Mouse (Mus musculus) neutrophil, adult 59 days (primary cell): Measurements from ENCODE around the gene Alox12b. TPM values are rescaled to one million over a fixed set of nuclear protein-coding genes. Genes with fewer than 3 reads are reported as not detected.

Experiments
- total RNA-seq, 2 experiments: library from RNA; stranded (reverse); gene quantifications; 1 replicate in 1 of 2; 2 replicates in 1 of 2; pipeline ENCODE4 v1.2.4; 2023

Gene Alox12b
- total RNA-seq, result not detected

DNA sequence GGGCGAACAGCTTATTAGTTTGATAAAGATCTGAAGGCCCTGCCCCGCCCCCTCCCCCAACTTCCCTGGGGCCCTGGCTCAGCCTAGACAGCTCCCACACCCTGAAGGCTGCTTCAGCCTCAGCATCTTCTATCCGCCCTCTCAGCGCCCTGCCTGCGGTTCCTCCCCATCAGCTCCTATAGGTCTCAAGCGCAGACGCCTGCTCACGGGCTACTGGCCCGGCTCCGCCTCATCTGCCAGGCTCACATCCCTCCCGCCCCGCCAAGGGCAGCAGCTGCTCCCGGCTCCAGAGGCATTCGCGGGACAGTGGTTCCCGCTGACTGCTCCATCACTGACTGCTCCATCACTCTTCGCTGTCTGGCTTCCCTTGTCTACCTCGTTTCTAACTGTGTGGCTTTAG lies at the start of gene Alox12b:
Alox12b (plus strand) TSS at position 190 of the 400 bp plus-strand sequence.

DNA sequence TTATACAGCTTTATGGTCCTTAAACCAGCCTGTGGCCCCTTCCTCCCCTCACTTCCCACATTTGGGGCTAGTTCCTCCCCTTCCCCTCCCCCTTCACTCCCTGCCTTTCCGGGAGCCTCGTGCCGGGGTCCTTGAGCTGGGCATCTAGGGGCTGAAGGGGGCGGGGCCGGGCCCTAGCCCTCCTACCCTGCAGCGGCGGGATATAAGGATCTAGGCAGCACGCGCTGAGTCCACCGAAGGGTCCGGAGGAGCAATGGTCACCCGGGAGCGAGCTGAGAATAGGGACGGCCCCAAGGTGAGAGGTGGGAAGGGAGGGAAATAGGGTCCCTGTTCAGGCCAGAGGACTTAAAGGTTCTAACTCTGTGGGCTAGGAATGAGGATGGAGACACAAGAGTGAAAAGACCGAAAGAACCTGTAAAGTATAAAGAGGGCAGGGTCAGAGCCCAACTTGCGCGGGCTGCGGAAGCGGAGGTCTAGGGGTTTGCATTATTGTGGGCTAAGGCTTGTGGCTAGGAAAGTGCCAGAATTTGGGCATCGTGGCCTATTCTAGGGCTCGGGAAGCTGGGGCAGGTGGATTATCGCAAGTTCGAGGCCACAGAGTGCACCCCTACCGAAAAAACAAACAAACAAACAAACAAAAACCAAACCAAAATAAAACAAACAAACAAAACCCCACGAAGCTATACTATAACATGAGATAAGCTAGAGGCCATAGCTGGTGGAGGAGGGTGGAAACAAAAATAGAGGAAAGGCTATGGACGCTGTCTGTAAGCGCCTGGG lies 36.4 kb upstream of the Alox12b start, which contains the start of gene Hes7:
Hes7 (plus strand) TSS at position 184 of the 780 bp plus-strand sequence.

DNA sequence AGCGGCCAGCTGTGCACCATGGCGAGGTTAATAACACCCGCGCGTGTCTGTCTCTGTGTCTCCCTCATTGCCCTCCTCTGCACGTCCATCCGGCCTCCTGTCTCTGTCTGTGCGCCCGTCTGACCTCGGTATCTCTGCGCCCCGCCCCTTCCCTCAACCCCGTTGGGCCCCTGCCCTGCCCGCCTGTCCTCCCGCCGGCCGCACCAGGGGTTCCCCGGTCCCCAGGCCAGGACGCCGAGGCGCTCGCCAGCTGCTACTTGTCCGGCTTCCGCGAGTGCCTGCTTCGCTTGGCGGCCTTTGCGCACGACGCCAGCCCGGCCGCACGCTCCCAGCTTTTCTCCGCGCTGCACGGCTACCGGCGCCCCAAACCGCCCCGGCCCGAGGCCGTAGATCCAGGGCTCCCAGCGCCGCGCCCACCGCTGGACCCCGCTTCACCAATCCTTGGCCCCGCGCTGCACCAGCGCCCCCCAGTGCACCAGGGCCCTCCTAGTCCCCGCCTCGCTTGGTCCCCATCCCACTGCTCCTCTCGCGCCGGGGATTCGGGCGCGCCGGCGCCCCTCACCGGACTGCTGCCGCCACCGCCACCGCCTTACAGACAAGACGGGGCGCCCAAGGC lies 34.3 kb upstream of the Alox12b start, which contains the start of gene 9130213A22Rik:
9130213A22Rik (minus strand) TSS at position 254 of the 616 bp plus-strand sequence.

DNA sequence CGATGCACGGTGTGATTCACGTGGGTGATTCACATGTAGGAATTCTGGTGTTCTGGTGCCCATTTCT lies 31.1 kb upstream of the Alox12b start, which contains the start of gene Aloxe3:
Aloxe3 (plus strand) TSS at position 45 of the 67 bp plus-strand sequence.

DNA sequence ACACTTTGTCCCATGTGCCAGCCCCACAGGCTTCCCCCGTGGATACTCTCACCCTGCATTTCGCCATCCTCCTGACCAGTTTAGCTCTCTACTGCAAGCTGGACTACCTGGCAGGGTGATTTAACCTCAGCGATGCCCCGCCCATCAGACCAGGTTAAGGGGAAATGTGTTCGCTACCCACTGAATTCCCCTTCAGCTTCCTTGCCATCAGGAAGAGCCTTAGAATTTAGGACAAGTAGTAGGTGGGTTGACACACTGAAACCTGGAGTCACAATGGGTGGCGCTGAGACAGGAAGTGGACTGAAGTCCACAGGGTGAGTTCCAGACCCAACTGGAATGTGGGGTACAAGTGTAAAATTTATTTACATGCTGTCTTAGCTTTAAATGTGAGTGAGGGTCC lies 41.0 kb downstream of the Alox12b start, which contains the start of gene Alox8:
Alox8 (minus strand) TSS at position 101 of the 400 bp plus-strand sequence.

Other genes starting within 250 kb of the Alox12b start
- gene Odf4, start 229.9 kb upstream of the Alox12b start, total RNA-seq, result not detected
- under 1 TPM in 1 of 2 experiments, not detected in 1; 0.18 TPM for gene Arhgef15, start 199.5 kb upstream of the Alox12b start, total RNA-seq
- gene Slc25a35, start 188.9 kb upstream of the Alox12b start, total RNA-seq, result 1 to 10 TPM; 2.2 to 2.8 TPM
- gene Rangrf, start 181.8 kb upstream of the Alox12b start, total RNA-seq, result 1 to 10 TPM; 3.1 to 5.0 TPM
- 10 to 100 TPM; 18.0 to 20.8 TPM for gene Pfas, start 148.5 kb upstream of the Alox12b start, total RNA-seq
- gene Ctc1, start 141.1 kb upstream of the Alox12b start, total RNA-seq, result 10 to 100 TPM; 30.6 to 33.8 TPM
- gene Aurkb, start 111.3 kb upstream of the Alox12b start, total RNA-seq, result 10 to 100 TPM; 83.0 to 89.7 TPM
- 10 to 100 TPM; 35.9 to 39.8 TPM for gene Borcs6, start 97.3 kb upstream of the Alox12b start, total RNA-seq
- 1 to 10 TPM; 2.6 to 6.6 TPM for gene Tmem107, start 86.2 kb upstream of the Alox12b start, total RNA-seq
- 100 to 1,000 TPM; 188 to 209 TPM for gene Vamp2, start 68.5 kb upstream of the Alox12b start, total RNA-seq
- gene Per1, start 61.8 kb upstream of the Alox12b start, total RNA-seq, result 100 to 1,000 TPM; 327 to 350 TPM
- not detected for gene Hes7, start 36.6 kb upstream of the Alox12b start, total RNA-seq
- not detected for gene 9130213A22Rik, start 34.4 kb upstream of the Alox12b start, total RNA-seq
- gene Aloxe3, start 31.1 kb upstream of the Alox12b start, total RNA-seq, result not detected
- under 1 TPM; 0.22 to 0.24 TPM for gene Alox8, start 40.9 kb downstream of the Alox12b start, total RNA-seq
- not detected for gene Gucy2e, start 80.0 kb downstream of the Alox12b start, total RNA-seq
- gene Cntrob, start 166.8 kb downstream of the Alox12b start, total RNA-seq, result 10 to 100 TPM; 12.2 TPM
- 10 to 100 TPM; 45.7 to 52.8 TPM for gene Trappc1, start 167.0 kb downstream of the Alox12b start, total RNA-seq
- gene Kcnab3, start 169.3 kb downstream of the Alox12b start, total RNA-seq, result under 1 TPM; 0.20 to 0.84 TPM
- gene Rnf227, start 183.5 kb downstream of the Alox12b start, total RNA-seq, result 1 to 10 TPM; 1.3 to 2.4 TPM
- 10 to 100 TPM; 13.7 to 17.7 TPM for gene Chd3, start 212.4 kb downstream of the Alox12b start, total RNA-seq
- 10 to 100 TPM; 41.4 to 43.4 TPM for gene Naa38, start 238.5 kb downstream of the Alox12b start, total RNA-seq
- gene Cyb5d1, start 238.6 kb downstream of the Alox12b start, total RNA-seq, result 10 to 100 TPM; 21.9 to 23.2 TPM
- 1 to 10 TPM; 2.2 to 3.3 TPM for gene Tmem88, start 241.2 kb downstream of the Alox12b start, total RNA-seq